Mouse (Mus musculus) urinary bladder, postnatal 14 days (tissue): ENCODE results near the gene Tbc1d10c.
"Not testable (repeated sequence)": the region's sequence is repeated elsewhere in the genome, so short reads cannot be mapped to it uniquely, and the experiment has no call there.

Source experiments
- DNase-seq: peaks from one replicate; pipeline ENCODE4 v3.0.0; 2021; ENCODE audit warnings: low spot score

Tbc1d10c gene

DNA sequence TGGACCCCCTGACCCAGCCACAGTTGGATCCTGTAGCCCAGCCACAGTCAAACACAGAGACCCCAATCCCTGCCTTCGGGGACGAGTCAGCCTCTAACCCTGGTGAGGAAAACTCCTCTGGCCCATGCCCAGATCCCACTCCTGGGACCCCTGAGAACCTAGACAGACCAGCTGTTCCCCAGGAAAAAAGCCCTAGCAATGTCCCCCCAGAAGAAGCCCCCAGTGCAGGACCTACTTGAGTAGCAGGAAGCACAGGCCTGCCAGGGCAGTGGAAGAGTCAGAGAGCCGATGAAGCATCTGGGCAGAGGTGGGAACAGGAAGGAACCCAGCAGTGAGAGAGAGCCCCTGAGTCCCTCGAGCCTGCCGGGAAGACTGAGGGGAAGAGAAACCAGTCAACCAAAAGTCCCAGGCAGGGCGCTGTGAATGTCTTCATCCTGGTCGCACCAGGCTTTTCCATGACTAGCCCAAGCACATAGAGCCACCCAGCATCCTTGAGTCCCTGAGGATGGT is 47.3 kb downstream of the Tbc1d10c start, which contains the start of gene Cabp4:
Gene Cabp4 (minus strand): TSS at position 275 of the 510 bp plus-strand sequence.
- no peak for DNase-seq

DNA sequence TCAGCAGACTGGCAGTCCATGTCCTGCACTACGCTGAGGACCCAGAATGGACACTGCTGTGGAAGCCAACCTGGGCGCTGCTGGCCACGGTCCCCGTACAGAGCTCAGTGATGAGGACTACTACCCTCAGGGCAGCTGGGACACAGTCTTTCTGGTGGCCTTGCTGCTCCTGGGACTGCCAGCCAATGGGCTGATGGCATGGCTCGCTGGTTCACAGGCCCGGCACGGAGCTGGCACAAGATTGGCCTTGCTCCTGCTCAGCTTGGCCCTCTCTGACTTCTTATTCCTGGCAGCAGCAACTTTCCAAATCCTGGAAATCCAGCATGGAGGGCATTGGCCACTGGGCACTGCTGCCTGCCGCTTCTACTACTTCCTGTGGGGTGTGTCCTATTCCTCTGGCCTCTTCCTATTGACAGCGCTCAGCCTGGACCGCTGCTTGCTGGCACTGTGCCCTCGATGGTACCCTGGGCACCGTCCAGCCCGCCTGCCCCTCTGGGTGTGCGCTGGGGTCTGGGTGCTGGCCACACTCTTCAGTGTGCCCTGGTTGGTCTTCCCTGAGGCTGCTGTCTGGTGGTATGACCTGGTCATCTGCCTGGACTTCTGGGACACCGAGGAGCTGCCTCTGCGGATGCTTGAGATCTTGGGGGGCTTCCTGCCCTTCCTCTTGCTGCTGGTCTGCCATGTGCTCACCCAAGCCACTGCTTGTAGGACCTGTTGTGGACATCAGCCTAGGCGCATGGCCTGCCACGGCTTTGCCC is 48.5 kb downstream of the Tbc1d10c start:
- DNase-seq, result no peak

DNA sequence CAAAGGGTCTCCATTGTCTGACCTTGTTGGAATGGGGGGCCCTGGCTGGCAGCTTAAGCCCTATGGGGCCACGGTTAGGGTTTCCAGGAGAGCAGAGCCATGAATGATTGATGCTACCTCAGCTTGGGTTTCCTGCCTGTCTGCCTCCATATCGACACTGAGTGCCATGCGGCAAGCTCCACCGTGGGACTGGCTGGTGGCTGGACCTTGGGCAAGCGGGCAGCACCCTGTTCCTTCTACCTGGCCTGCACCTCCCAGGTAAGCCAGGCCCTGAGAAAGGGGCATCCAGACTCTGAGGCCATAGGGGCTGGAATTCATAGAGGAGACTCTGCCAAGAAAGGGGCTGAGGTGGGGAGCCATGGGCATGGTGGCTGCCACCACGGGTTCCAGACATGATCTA is 50.9 kb downstream of the Tbc1d10c start:
- no peak for DNase-seq

DNA sequence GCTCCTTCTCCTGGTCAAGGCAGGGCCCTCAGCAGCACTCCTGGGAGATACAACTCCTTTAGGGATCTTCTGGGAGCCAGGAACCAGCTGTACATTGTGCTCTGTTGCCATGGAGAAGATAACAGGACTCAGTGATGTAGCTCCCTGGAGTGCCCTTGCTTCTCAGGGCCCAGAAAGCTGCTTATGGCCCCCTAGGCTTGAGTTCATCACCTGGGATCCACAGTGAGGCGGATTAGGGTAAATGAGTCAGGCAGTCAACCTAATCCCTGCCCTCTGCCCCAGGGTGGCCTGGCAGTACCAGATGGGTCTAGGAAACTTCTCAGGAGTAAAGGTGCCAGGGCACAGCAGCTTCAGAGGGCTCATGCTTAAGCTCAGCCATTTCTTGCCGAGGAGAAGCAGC is 51.6 kb downstream of the Tbc1d10c start, which contains the start of gene Gpr152:
Gene Gpr152 (plus strand): TSS at position 342 of the 400 bp plus-strand sequence.
- no peak for DNase-seq

GRCm38 (mm10) chr19:4137913-4138312 is 53.2 kb downstream of the Tbc1d10c start:
- DNase-seq, result no peak

DNA sequence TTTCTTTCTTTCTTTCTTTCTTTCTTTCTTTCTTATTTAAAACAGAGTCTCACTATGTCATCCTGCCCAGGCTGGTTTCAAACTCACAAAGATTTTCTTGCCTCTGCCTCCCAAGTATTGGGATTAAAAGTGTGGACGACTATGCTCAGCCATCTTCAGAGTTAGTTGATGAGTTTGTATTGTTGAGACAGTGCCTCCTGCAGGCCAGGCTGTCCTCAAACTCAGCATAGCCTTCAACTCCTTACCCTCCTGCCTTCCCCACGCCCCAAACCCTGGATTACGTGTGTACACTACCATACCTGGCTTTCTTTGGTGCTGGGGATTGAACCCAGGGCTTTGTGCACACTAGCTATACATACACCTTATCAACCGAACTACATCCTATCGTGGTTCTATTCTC is 54.6 kb downstream of the Tbc1d10c start:
- DNase-seq, result no peak

DNA sequence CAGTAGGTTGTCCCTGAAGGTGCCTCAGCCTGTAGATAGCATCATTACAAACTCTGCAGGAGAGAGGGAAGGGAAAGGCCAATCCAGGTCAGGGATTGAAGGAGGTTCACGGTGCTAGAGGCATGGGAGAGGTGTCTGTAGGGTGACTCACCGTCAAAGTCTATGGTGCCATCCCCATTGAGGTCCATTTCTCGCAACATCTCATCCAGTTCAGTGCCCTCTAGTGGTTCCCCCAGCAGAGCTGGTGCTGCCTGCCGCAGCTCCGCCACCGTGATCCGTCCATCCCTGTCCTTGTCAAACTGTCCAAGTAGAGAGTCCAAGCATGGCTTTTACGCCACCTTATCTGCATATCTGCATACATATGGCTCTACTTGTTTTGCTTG is 55.1 kb downstream of the Tbc1d10c start:
- DNase-seq, result not testable (repeated sequence)

DNA sequence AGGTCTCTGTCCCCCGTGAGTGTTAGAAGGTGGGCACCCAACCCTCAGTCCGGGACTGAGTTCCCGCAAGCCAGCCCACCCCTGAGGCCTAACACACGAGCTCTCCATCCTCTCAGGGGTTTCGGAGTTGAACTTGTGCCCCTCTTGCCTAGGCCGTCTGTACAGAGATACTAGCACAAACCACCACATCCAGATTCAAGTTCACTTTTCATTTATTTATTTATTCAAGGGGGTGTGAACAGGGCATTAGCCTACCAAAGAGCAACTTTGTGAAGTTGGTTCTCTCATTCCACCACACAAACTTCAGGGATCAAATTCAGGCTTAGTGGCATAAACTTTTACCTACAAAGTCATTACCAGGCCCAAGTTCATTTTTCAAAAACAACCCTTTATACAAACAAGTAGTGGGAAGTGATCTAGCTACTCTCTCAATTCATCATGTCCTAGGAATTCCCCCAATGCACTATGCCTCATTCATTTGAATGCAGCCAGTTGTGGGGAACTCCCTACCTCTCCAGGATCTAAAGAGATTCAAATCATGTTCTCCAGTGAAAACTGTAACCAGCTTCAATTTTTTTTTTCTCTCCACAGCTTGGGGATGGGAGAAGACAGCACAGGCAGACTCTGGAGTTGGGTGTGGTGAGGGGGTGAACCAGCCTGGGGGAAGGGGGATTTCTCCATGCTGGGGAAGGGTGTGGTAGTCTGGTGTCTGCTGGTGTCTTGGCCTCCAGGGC is 55.7 kb downstream of the Tbc1d10c start:
- DNase-seq, result not testable (repeated sequence)

- no peak for DNase-seq
These were observed 56.7 kb downstream of the Tbc1d10c start for GRCm38 (mm10) chr19:4134354-4134753.
